Mouse (Mus musculus) ES-CJ7 (cell line): ENCODE results near the gene Asb11.

Experiments used
- DNase-seq: peaks from one replicate; pipeline ENCODE4 v3.0.0; 2011; ENCODE audit warnings: low read depth, low spot score

The Asb11 gene

GRCm38 (mm10) chrX:164436709-164437108 is at the start of gene Asb11:
Gene Asb11, plus strand, starts transcription at chrX:164436994.
- DNase-seq = no peak

GRCm38 (mm10) chrX:164394091-164394490 is 42.7 kb upstream of the Asb11 start:
- DNase-seq = no peak

- DNase-seq = peak; percentile 35
Observed at GRCm38 (mm10) chrX:164398456-164398855, 38.3 kb upstream of the Asb11 start.

GRCm38 (mm10) chrX:164405080-164405649 is 31.6 kb upstream of the Asb11 start:
- DNase-seq = no peak

GRCm38 (mm10) chrX:164406133-164407022 is 30.4 kb upstream of the Asb11 start:
- DNase-seq = no peak

- no peak for DNase-seq
Observed at GRCm38 (mm10) chrX:164408301-164408927, 28.4 kb upstream of the Asb11 start.

GRCm38 (mm10) chrX:164410562-164410961 is 26.2 kb upstream of the Asb11 start:
- no peak for DNase-seq

GRCm38 (mm10) chrX:164416803-164417202 is 20.0 kb upstream of the Asb11 start:
- DNase-seq = no peak

GRCm38 (mm10) chrX:164418008-164418407 is 18.8 kb upstream of the Asb11 start:
- no peak for DNase-seq

- DNase-seq = peak; percentile 96
Observed at GRCm38 (mm10) chrX:164419471-164419939, 17.3 kb upstream of the Asb11 start, which contains the start of gene Piga. Gene Piga, plus strand, starts transcription at chrX:164419787.

GRCm38 (mm10) chrX:164419955-164420354 is 16.8 kb upstream of the Asb11 start:
- no peak for DNase-seq

- DNase-seq = no peak
Observed at GRCm38 (mm10) chrX:164420518-164420917, 16.3 kb upstream of the Asb11 start.

- DNase-seq = no peak
Observed at GRCm38 (mm10) chrX:164424821-164425220, 12.0 kb upstream of the Asb11 start.

GRCm38 (mm10) chrX:164427295-164427694 is 9.5 kb upstream of the Asb11 start:
- DNase-seq = no peak

- DNase-seq = no peak
Observed at GRCm38 (mm10) chrX:164428224-164428623, 8.6 kb upstream of the Asb11 start.

- DNase-seq = no peak
Observed at GRCm38 (mm10) chrX:164430621-164431020, 6.2 kb upstream of the Asb11 start.

GRCm38 (mm10) chrX:164431133-164431532 is 5.7 kb upstream of the Asb11 start:
- no peak for DNase-seq

GRCm38 (mm10) chrX:164431541-164431940 is 5.3 kb upstream of the Asb11 start:
- no peak for DNase-seq

GRCm38 (mm10) chrX:164432682-164433081 is 4.1 kb upstream of the Asb11 start:
- DNase-seq = no peak

GRCm38 (mm10) chrX:164439462-164439861 is 2.7 kb downstream of the Asb11 start:
- DNase-seq = no peak

- DNase-seq = no peak
Observed at GRCm38 (mm10) chrX:164440140-164440539, 3.3 kb downstream of the Asb11 start.

- DNase-seq = no peak
Observed at GRCm38 (mm10) chrX:164440703-164441102, 3.9 kb downstream of the Asb11 start.
